Mouse (Mus musculus): ENCODE data around the gene Rgs10. TPM values are rescaled to one million over a fixed set of nuclear protein-coding genes. Genes with fewer than 3 reads are reported as not detected.

The Rgs10 gene
- 52.9 and 56.8 TPM in 2 replicates for polyA plus RNA-seq (2014; fragmentation: Nextera tagmentation; extraction: Ambion mirVana)

DNA sequence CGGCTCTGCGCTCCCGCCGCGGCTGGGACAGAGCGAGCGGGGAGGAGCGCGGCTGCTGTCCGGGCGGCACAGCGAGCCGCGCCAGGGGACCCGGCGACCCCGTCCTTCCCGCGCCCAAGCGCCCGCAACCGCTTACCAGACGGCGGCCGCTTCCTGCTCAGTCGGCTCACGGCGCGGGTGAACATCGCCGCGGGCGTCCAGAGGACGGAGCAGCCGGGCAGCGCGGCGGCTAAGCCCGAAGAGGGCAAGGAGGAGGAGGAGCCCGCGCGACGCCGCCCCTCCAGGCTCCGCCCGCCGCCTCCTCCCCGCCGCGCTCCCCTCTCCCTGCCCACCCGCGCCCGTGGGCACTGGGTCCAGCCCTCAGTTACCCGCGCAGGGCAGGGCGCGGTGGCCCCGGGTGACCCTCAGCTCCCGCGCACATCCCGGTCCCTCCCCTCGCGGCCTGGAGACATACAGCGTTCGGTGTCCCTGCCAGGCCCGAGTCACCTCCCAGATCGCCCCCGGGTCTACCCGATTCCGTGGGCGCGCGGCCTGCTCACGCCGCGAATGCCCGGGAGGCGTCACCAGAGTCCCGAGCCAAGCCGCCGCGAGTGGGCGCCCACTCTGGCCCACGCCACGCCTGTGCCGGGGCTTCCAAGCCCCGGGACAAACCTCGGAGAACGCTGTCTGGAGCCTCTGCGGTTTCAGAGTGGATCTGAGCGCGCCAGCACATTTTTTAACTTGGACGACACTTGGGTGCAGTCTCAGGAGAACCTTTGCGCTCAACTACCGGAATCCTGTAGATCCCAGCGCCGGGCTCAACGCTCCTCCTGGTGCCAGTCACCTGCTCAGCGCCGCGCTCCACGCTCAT lies at the start of gene Rgs10:
Rgs10 (minus strand) TSS at position 829 of the 850 bp plus-strand sequence.
- Histone ChIP-seq H3K27ac (ENCODE audit: low read depth, low read length) (0 out of 2 replicates have a peak within 1 kb of the TSS, but pooled peaks have one; percentile 16), H3K9me3 (ENCODE audit: control insufficient read depth, low read length) (no peaks in the 10 kb centered on the region), H3K36me3 (ENCODE audit: control insufficient read depth, insufficient read depth, low read length) (no peaks in the 10 kb centered on the region), H3K27me3 (ENCODE audit: control insufficient read depth, insufficient read depth, low read length) (peaks cover 17% of the 10 kb centered on the region), H3K4me2 (ENCODE audit: low read depth, low read length) (peak within 1 kb of the TSS; percentile 97), H3K4me1 (ENCODE audit: control insufficient read depth, insufficient read depth, low read length) (peaks cover 11% of the 10 kb centered on the region), H3K4me3 (ENCODE audit: low read depth, low read length) (peak within 1 kb of the TSS; percentile 69), H3K9ac (replicated peaks; ENCODE audit: low read depth, low read length) (peak within 1 kb of the TSS; percentile 71)
- WGBS: under 1% methylated on average over 86 of the region's 102 CpGs
- ATAC-seq (ENCODE audit: low read depth): peak; percentile 76

DNA sequence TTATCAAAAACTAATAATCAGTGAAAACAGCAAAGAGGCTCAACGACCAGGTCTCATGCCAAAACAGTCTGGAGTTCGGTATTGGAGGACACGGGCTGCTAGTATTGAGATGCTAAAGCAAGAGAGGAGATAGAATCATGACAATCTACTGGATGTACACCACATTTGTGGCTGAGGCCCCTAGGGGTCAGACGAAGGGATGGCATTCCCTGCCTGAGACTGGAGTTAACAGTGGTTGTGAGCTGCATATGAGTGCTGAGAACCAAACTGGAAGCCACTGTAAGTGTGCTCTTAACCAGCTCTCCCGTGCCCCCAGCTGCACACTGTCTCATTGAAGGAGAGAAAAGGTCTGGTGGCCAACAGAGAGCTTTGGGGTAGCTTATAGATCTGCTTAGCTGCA lies 43.8 kb upstream of the Rgs10 start:
- Histone ChIP-seq H3K9ac (replicated peaks; ENCODE audit: low read depth, low read length) (no peak overlapping the region), H3K27ac (ENCODE audit: low read depth, low read length) (no peak overlapping the region), H3K36me3 (ENCODE audit: control insufficient read depth, insufficient read depth, low read length) (no peaks in the 10 kb centered on the region), H3K4me3 (ENCODE audit: low read depth, low read length) (peak overlapping the region; percentile 70; the same call in 1 of the 2 replicates), H3K4me2 (ENCODE audit: low read depth, low read length) (peak overlapping the region; percentile 65), H3K4me1 (ENCODE audit: control insufficient read depth, insufficient read depth, low read length) (peaks cover 10% of the 10 kb centered on the region), H3K27me3 (ENCODE audit: control insufficient read depth, insufficient read depth, low read length) (no peaks in the 10 kb centered on the region), H3K9me3 (ENCODE audit: control insufficient read depth, low read length) (no peaks in the 10 kb centered on the region)
- ATAC-seq (ENCODE audit: low read depth): no peak
- 72% methylated on average over 5 of the region's 5 CpGs for WGBS

DNA sequence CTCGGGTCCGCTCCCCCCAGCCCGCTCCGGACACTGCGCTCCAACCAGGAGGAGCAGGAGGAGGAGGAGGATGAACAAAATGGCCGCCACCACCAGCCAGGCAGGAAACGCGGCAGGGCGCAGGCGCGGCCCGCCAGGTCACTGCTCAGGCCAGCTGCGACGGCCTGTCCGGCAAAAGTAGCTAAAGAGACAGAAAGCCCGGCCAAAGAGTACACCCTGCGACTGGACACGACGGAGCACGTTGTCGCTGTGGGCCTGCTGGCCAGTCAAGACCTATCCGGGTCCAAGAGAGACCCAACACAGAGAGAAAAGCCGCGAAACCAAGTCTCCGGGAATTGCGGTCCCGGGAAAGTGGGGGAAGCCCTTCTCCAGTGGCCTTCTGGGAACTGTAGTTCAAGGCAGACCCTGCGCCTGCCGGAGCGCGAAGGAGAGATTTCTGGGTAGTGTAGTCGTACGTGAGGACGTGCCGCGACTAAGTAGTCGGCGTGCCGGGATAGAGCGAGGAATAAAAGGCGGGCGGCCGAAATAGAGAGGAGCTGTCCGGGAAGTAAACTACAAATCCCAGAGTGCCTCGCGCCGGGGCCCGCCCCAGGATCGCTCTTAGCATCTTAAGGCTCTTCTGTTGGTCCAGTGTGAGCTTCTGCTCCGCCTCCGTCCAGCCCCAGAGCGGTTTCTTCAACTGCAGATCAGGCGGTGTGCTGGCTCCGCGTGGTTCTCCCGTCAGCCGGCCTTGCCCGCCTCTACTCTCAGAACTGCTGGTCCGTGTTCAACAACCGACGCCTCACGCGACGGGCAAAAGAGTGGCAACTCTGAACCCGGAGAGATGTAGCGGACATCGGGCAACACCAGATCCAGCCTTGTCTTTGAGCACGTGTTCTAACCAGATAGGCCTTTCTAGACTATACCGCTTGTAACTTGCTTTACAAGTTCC lies 43.0 kb upstream of the Rgs10 start, which contains the start of gene Tial1:
Tial1 (minus strand) TSS at position 433 of the 931 bp plus-strand sequence.
- peak within 1 kb of the TSS; percentile 70 for H3K4me3 ChIP-seq (ENCODE audit: low read depth, low read length)
- peaks cover 10% of the 10 kb centered on the region for H3K4me1 ChIP-seq (ENCODE audit: control insufficient read depth, insufficient read depth, low read length)
- no peaks in the 10 kb centered on the region for H3K36me3 ChIP-seq (ENCODE audit: control insufficient read depth, insufficient read depth, low read length)
- H3K9ac ChIP-seq (replicated peaks; ENCODE audit: low read depth, low read length): peak within 1 kb of the TSS; percentile 80
- no peaks in the 10 kb centered on the region for H3K27me3 ChIP-seq (ENCODE audit: control insufficient read depth, insufficient read depth, low read length)
- H3K9me3 ChIP-seq (ENCODE audit: control insufficient read depth, low read length): no peaks in the 10 kb centered on the region
- under 1% methylated on average over 69 of the region's 69 CpGs for WGBS
- peak; percentile 99 for ATAC-seq (ENCODE audit: low read depth)
- peak within 1 kb of the TSS; percentile 86 for H3K27ac ChIP-seq (ENCODE audit: low read depth, low read length)
- peak within 1 kb of the TSS; percentile 91 for H3K4me2 ChIP-seq (ENCODE audit: low read depth, low read length)

DNA sequence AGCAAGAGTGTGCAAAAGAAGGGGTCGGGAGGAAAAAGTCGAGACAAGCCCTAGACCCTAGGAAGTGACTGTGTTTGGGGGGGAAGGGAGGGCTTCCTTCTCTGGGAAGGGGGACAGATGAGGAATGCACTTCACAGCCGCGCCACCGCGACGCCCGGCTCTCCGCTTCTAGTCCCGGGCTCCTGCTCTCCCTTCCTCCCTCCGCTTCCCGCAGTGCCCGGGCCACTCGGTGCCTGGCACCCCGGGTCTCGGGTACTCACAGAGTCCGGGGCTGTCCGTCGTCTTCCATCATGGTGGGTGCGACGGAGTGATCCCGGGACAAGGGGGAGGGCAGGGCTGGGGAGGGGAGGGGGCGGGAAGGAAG lies 42.3 kb upstream of the Rgs10 start:
- Histone ChIP-seq H3K4me1 (ENCODE audit: control insufficient read depth, insufficient read depth, low read length) (peaks cover 10% of the 10 kb centered on the region), H3K9me3 (ENCODE audit: control insufficient read depth, low read length) (no peaks in the 10 kb centered on the region), H3K4me3 (ENCODE audit: low read depth, low read length) (peak overlapping the region; percentile 70), H3K27ac (ENCODE audit: low read depth, low read length) (peak overlapping the region; percentile 86), H3K9ac (replicated peaks; ENCODE audit: low read depth, low read length) (peak overlapping the region; percentile 80), H3K36me3 (ENCODE audit: control insufficient read depth, insufficient read depth, low read length) (no peaks in the 10 kb centered on the region), H3K4me2 (ENCODE audit: low read depth, low read length) (peak overlapping the region; percentile 91), H3K27me3 (ENCODE audit: control insufficient read depth, insufficient read depth, low read length) (no peaks in the 10 kb centered on the region)
- whole genome bisulfite sequencing: 0% methylated on average over 21 of the region's 23 CpGs
- ATAC-seq (ENCODE audit: low read depth): peak; percentile 25; the same call in 1 of the 2 replicates

DNA sequence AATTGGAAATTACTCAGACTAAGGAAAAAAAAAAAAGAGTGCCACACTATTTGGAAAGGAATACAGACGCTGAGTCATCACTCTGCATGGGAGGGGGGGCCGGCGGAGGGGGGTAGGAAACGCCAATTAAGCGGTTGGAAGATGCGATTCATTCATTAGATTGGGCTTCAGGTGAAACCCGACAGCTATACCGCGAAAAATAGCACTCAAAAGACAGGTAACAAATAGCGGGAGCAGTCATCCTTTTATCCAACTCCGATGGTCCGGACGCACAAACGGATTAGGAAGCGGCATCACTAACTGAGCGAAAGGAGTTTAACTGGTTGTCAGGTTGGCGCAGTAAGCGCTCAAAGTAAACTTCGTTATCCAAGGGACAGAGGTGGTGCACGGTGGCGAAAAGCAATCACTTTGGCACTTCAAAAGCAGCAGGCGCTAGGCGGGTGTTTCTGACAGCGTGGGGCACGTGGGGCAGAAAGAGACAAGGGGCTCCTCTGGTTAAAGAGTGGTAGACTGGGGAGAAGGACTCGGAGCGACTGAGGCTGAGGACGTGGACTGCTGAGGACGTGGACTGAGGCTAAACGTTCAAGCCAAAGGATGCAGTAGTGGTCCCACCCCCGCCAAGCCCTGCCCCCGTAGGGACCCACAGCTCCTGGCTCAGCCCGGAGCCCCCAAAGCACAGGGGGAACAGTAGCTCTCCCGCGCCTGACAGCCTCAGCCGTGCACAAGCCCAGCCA lies 41.7 kb upstream of the Rgs10 start:
- peak overlapping the region; percentile 86 for H3K27ac ChIP-seq (ENCODE audit: low read depth, low read length)
- no peak for ATAC-seq (ENCODE audit: low read depth)
- under 1% methylated on average over 36 of the region's 36 CpGs for WGBS

DNA sequence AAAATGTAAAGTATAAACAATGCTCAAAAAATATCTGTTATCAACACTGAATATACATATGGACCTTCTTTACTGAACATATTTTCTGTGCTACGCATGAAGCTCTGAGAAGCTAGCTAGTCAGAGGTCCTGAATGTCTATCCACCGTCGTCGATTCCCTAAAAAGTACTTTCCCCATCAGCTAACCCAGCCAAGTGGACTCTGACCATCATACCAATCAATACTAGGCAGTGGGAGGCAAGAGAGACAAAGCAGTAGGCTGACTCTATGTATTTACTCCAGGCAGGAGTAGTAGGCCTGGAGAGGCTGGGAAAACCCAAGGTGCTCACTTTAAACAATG lies 41.2 kb upstream of the Rgs10 start:
- Histone ChIP-seq H3K4me3 (ENCODE audit: low read depth, low read length) (peak overlapping the region; percentile 70), H3K4me1 (ENCODE audit: control insufficient read depth, insufficient read depth, low read length) (peaks cover 10% of the 10 kb centered on the region), H3K27me3 (ENCODE audit: control insufficient read depth, insufficient read depth, low read length) (no peaks in the 10 kb centered on the region), H3K36me3 (ENCODE audit: control insufficient read depth, insufficient read depth, low read length) (no peaks in the 10 kb centered on the region), H3K9ac (replicated peaks; ENCODE audit: low read depth, low read length) (peak overlapping the region; percentile 80), H3K27ac (ENCODE audit: low read depth, low read length) (no peak overlapping the region), H3K4me2 (ENCODE audit: low read depth, low read length) (peak overlapping the region; percentile 91), H3K9me3 (ENCODE audit: control insufficient read depth, low read length) (no peaks in the 10 kb centered on the region)
- ATAC-seq (ENCODE audit: low read depth): no peak
- 15% methylated on average over 4 of the region's 4 CpGs for WGBS

More for the DNA sequence above, 41.7 kb upstream of the Rgs10 start:
- H3K4me2 ChIP-seq (ENCODE audit: low read depth, low read length): peak overlapping the region; percentile 91
- H3K4me1 ChIP-seq (ENCODE audit: control insufficient read depth, insufficient read depth, low read length): peaks cover 10% of the 10 kb centered on the region
- no peaks in the 10 kb centered on the region for H3K27me3 ChIP-seq (ENCODE audit: control insufficient read depth, insufficient read depth, low read length)
- peak overlapping the region; percentile 80 for H3K9ac ChIP-seq (replicated peaks; ENCODE audit: low read depth, low read length)
- peak overlapping the region; percentile 70 for H3K4me3 ChIP-seq (ENCODE audit: low read depth, low read length)
- H3K9me3 ChIP-seq (ENCODE audit: control insufficient read depth, low read length): no peaks in the 10 kb centered on the region
- no peaks in the 10 kb centered on the region for H3K36me3 ChIP-seq (ENCODE audit: control insufficient read depth, insufficient read depth, low read length)

DNA sequence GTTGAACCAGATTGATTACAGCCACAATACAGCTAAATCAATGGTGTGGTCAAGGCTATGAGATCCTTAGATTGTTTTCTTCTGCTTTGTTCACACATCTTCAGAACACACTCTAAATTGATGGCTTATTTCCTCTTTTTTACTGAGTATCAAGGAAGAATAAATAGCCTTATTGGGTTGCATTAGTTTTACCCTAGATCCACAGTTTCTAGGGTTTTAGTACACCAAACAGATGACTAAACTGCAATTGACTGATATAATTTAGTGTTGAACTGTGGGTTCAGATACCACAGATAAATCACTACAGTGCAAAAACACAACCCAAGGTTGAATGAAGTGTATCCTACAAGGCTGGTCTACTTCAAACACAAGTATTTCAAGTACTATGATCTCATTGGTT lies 39.5 kb upstream of the Rgs10 start:
- H3K36me3 ChIP-seq (ENCODE audit: control insufficient read depth, insufficient read depth, low read length): peaks cover 6% of the 10 kb centered on the region
- peaks cover 10% of the 10 kb centered on the region for H3K4me1 ChIP-seq (ENCODE audit: control insufficient read depth, insufficient read depth, low read length)
- no peak overlapping the region for H3K4me3 ChIP-seq (ENCODE audit: low read depth, low read length)
- H3K4me2 ChIP-seq (ENCODE audit: low read depth, low read length): no peak overlapping the region
- H3K27me3 ChIP-seq (ENCODE audit: control insufficient read depth, insufficient read depth, low read length): no peaks in the 10 kb centered on the region
- H3K9ac ChIP-seq (replicated peaks; ENCODE audit: low read depth, low read length): no peak overlapping the region
- H3K9me3 ChIP-seq (ENCODE audit: control insufficient read depth, low read length): no peaks in the 10 kb centered on the region
- no peak overlapping the region for H3K27ac ChIP-seq (ENCODE audit: low read depth, low read length)
- ATAC-seq (ENCODE audit: low read depth): no peak

DNA sequence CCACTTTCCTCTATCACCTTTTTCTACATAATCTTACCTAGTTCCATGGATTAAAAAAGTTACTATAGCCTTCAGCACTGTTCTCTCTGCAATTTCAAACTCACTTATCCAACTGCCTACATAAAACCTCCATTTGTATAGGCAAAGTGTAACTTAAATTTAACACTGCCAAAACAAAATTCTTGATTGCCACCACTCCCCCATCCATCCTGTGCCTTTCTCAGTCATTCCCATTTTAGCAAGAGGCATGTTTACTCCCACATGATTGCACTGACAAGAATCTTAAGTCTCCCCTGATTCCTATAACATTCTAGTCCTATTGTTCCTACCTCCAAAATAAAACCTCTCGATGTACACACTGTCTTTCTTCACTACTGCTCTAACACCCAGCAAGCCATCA lies 34.2 kb upstream of the Rgs10 start:
- ATAC-seq (ENCODE audit: low read depth): no peak
- H3K36me3 ChIP-seq (ENCODE audit: control insufficient read depth, insufficient read depth, low read length): peaks cover 11% of the 10 kb centered on the region
- H3K9ac ChIP-seq (replicated peaks; ENCODE audit: low read depth, low read length): no peak overlapping the region
- no peaks in the 10 kb centered on the region for H3K27me3 ChIP-seq (ENCODE audit: control insufficient read depth, insufficient read depth, low read length)
- no peak overlapping the region for H3K27ac ChIP-seq (ENCODE audit: low read depth, low read length)
- H3K4me2 ChIP-seq (ENCODE audit: low read depth, low read length): no peak overlapping the region
- H3K9me3 ChIP-seq (ENCODE audit: control insufficient read depth, low read length): no peaks in the 10 kb centered on the region
- no peak overlapping the region for H3K4me3 ChIP-seq (ENCODE audit: low read depth, low read length)
- no peaks in the 10 kb centered on the region; the same call in 1 of the 2 replicates for H3K4me1 ChIP-seq (ENCODE audit: control insufficient read depth, insufficient read depth, low read length)
- 91% methylated on average over 1 of the region's 1 CpGs for WGBS

Data from neural tube, embryonic 14.5 days (tissue).